Mouse (Mus musculus) left cerebral cortex, adult 9 months (tissue): ENCODE measurements around the gene Cbr2.
"Not testable (repeated sequence)": the region's sequence is repeated elsewhere in the genome, so short reads cannot be mapped to it uniquely, and the experiment has no call there.

Source experiments
- DNase-seq, 2 experiments: peaks; one replicate each; pipeline ENCODE4 v3.0.0; 2022; ENCODE audit warnings: low spot score in 2 of 2

Cbr2 gene

GRCm38 (mm10) chr11:120731395-120731794 lies 519 bp downstream of the Cbr2 start:
- no peak for DNase-seq

GRCm38 (mm10) chr11:120730331-120730870 lies 1.5 kb downstream of the Cbr2 start:
- no peak for DNase-seq

GRCm38 (mm10) chr11:120729432-120730050 lies 2.4 kb downstream of the Cbr2 start:
- DNase-seq: not testable (repeated sequence)

GRCm38 (mm10) chr11:120728530-120729240 lies 3.2 kb downstream of the Cbr2 start:
- DNase-seq: no peak

- no peak for DNase-seq
These were observed 4.3 kb downstream of the Cbr2 start for GRCm38 (mm10) chr11:120727564-120727963.

GRCm38 (mm10) chr11:120727169-120727527 lies 4.8 kb downstream of the Cbr2 start, which contains the start of gene Dcxr:
Gene Dcxr, minus strand, starts transcription at chr11:120727281.
- DNase-seq: peak in 1 of 2 experiments; percentile 81

- no peak for DNase-seq
These were observed 5.4 kb downstream of the Cbr2 start for GRCm38 (mm10) chr11:120726243-120727168.

- no peak for DNase-seq
These were observed 8.4 kb downstream of the Cbr2 start for GRCm38 (mm10) chr11:120723509-120723908.

- no peak for DNase-seq
These were observed 9.0 kb downstream of the Cbr2 start for GRCm38 (mm10) chr11:120722761-120723382.

- no peak for DNase-seq
These were observed 9.8 kb downstream of the Cbr2 start for GRCm38 (mm10) chr11:120722067-120722630.

- DNase-seq: peak in 1 of 2 experiments; percentile 44
These were observed 10.5 kb downstream of the Cbr2 start, which contains the start of gene Rac3 for GRCm38 (mm10) chr11:120721124-120722066. Gene Rac3, plus strand, starts transcription at chr11:120721470.

GRCm38 (mm10) chr11:120720450-120720849 lies 11.5 kb downstream of the Cbr2 start:
- peak in 1 of 2 experiments; percentile 90 for DNase-seq

- no peak for DNase-seq
These were observed 12.0 kb downstream of the Cbr2 start for GRCm38 (mm10) chr11:120719841-120720376.

- no peak for DNase-seq
These were observed 12.7 kb downstream of the Cbr2 start for GRCm38 (mm10) chr11:120719242-120719641.

- no peak for DNase-seq
These were observed 16.8 kb downstream of the Cbr2 start for GRCm38 (mm10) chr11:120715131-120715530.

GRCm38 (mm10) chr11:120714546-120714945 lies 17.4 kb downstream of the Cbr2 start:
- DNase-seq: no peak

- peak; percentile 97 to 99 for DNase-seq
These were observed 18.1 kb downstream of the Cbr2 start, which contains the start of the genes Cenpx and Lrrc45 for GRCm38 (mm10) chr11:120713580-120714518. Gene Cenpx, minus strand, starts transcription at chr11:120713738. Gene Lrrc45, plus strand, starts transcription at chr11:120713925.
